Mouse (Mus musculus) frontal cortex, postnatal 36 days (tissue): ENCODE measurements around the gene Rbbp8nl.

Source experiments
- DNase-seq, 2 experiments: peaks; one replicate each; pipeline ENCODE4 v3.0.0; 2022; ENCODE audit warnings: low spot score in 2 of 2

The Rbbp8nl gene

DNA sequence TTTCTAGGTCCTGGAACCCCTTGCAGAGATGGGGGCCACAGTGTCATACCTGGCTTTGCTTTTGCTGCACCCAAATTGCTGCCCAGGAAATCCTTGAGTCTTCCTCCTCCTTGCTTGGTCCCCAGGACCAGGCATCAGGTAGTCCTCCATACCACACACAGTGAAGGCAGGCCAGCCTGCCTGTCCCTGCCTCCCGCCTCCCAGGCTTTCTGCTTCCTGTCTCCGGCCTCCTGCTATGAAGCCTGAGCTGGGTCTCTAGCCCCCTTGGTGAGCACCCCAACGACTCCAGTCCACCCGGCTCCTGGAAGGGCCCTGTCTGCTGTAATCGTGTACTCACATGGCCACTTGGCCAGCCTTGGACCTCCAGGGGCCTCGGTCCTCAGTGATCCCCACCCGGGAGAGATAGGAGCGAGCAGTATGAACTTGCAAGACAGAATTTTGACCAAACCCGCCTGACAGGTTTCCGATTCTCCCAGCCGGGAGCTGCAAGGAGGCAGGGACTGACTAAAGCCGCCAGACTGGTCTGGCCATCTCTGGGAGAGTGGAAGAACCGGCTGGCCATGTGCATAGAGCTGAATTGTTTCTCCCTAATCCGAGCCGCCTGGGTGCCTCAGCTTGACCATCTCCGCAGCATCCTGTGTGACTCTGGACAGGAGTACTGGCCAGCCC lies at the start of gene Rbbp8nl:
Rbbp8nl (minus strand) TSS at position 440 of the 669 bp plus-strand sequence.
- DNase-seq: no peak

DNA sequence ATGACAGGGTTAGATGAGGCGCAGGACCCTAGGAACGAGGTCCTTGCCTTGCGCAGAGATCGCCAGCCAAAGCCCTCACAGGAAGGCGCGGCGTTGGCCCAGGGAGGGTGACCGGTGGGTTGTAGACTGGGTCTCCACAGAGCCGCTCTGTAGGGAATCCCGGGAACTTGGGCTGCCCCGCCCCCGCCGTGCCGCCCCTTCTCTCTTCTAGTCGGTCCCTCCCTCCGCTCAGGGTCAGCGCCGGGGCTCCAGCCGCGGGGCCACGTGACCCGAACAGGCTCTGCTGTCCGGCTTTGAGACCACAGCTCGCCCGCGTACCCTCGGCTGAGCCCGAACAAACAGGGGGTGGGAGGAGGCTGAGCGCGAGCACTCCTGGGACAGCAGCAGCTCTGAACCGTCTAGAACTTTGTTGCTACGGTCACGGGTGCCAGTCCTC lies 44.9 kb upstream of the Rbbp8nl start, which contains the start of gene Gata5:
Gata5 (minus strand) TSS at position 149 of the 436 bp plus-strand sequence.
- no peak for DNase-seq

DNA sequence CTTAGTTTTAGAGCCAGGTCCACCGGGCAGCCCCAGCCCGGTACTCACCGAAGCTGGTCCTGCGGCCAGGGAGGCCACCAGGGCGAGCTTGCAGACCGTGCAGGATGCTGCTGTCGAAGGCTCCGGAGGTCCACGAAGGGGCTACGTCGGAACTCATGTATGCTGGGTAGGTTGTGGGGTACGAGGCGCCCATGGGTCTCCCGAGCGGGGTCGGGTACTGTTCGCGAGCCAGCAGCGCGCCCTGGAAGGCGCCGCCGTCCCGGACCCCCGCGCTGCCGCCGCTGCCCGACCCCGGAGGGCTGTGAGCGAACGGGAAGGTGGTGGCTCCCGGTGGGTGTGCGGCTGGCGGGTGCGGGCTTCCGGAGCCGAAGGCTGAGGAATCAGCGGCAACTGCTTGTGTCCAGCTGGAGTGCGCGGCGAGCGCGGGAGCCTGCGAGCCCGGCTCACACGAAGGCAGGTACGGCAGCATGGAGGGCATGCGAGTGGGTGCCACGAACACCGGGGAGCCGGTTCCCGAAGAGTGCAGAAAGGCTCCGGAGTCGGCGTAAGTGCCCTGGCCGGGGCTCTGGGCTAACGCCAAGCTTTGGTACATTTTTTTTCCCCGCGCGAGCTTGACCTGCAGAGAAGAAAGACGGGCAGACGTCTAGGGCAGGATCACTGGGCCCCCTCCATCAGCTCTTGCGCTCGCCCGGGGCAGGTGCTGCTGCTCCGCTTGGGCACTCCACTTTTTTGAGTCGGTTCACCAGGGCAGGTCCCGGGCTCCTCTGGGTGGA lies 44.3 kb upstream of the Rbbp8nl start:
- no peak for DNase-seq

DNA sequence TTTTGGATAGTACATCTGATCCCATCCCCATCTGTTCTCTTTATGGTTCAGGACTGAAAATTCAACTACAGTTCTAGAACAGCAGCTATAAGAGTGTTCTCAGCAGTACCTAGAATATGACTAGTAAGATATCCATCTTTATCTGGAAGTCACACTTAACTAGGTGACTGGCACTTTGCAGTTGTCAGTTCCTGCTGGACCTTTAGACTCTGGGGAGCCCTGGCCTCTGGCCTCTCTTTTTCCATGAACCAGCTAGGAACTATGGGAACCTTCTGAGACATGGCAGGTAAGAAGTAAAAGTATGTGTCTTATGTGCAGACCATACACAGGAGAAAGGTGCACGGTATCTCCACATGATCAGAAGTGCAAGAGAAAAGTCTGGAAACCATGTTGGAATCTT lies 39.8 kb upstream of the Rbbp8nl start:
- no peak for DNase-seq

DNA sequence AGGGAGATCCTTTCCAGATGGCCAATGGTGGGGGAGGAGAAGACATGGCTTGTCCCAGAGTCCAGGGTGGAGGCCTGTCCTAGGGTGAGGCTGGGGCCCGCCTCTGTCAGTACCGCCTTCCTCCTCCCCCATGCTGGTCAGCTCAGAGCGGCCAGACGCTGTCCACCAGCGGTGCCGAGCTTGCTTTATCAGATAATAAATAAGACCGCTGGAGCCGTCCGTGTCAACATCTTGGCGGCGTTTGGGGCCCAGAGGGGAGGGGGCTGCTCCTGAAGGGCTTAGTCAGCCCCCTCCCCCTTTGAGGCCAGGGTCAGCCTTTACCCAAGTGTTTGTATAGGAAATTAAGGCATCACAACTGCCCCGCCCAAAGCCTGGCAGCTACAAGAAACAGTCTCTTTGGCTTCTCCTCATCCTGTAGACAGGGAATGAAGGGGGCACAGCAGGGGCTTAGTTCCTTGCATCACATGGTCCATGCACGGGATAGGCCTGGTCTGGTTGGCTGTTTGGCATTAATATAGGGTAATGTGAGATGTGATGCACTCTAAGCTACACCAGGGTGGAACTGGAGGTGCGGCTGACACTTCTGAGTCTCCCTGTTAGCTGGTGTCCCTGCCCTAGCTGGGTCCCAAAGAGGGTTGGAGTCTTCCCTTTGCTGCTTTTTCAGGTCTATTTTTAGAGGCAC lies 33.1 kb upstream of the Rbbp8nl start:
- DNase-seq: no peak

DNA sequence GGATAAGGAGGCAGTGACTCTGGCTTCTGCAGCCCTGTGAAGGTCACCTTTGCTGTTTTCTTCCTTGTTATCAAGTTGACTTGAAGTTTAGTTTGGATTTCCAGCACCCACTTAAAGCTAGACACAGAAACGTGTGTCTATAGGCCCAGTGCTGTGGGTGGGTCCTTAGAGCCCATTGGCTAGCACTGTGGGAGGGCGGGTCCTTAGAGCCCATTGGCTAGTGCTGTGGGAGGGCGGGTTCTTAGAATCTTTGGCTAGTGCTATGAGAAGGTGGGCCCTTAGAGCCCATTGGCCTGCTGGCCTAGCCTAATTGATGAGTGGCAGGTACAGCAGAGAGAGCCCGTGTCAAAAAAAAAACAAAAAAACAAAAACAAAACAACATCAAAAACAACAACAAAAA lies 30.5 kb upstream of the Rbbp8nl start:
- no peak for DNase-seq

DNA sequence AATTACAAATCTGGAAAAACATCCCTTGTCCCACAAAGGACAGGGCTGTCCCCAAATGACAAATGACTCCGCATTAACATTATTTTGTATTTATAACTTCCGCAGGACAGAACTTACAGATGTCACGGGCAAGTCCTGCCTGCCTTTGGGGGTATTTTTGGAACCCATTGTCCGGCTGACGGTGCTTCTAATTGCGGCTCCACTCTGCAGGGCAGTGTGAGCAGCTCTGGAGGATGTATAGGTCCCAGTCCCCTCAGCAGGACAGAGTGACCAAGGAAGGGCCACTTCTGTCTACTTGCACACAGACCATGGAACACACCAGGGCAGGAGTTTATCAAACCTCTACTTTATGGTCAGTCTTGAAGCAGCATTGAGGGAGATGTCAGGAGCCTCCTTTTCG lies 27.9 kb upstream of the Rbbp8nl start:
- DNase-seq: no peak

DNA sequence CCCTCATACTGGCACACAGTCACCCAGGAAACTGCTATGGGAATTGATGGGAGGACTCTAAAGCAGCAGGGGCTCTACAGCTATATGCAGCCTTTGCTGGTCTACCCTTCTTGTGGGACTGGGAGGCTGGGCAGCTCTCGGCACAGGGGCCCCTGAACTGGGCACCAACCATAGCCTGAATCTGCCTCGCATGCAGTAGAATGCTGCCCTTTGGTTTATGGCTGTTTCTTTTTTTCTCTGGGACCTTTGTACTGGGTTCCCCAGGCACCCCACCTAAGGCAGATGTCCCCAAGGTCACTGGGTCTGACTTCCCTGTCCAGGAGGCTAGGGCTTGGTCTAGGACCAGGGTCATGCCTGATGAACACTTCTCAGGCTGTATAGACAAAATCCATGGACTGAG lies 24.6 kb upstream of the Rbbp8nl start:
- no peak for DNase-seq

DNA sequence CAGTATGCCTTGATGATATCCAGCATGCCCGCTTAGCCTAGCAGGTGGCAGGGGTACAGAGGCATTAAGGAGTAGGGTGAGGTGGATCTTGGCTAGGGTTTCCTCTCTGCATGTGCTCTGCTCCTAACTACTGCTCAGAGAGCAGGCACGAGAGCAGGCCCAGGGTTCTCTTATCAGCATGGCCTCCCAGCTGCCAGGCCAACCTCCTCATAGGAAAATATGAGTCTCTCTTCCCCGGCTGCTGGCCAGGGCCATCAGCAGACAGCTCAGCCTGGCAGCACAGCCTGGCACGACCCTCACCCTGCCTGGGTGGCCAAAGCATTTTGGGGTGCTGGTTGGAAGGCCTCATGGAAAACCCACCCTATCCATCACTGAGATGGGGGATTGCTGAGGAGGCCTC lies 21.5 kb upstream of the Rbbp8nl start:
- DNase-seq: no peak

DNA sequence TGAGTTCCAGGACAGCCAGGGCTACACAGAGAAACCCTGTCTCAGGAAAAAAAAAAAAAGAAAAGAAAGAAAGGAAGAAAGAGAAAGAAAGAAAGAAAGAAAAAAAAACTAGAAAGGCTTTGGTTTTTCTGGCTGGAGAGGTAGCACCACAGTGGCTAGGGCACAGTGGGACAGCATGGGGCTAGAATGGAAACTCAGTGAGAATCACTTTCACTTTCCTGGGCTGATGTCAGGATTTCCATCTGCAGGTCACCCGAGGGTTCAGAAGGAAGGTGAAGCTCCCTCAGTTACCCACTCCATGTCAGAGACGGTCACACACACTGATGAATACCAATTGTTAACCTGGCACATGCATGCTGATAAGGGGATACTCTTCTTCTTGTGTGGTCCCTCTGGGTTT lies 18.0 kb upstream of the Rbbp8nl start:
- DNase-seq: no peak

DNA sequence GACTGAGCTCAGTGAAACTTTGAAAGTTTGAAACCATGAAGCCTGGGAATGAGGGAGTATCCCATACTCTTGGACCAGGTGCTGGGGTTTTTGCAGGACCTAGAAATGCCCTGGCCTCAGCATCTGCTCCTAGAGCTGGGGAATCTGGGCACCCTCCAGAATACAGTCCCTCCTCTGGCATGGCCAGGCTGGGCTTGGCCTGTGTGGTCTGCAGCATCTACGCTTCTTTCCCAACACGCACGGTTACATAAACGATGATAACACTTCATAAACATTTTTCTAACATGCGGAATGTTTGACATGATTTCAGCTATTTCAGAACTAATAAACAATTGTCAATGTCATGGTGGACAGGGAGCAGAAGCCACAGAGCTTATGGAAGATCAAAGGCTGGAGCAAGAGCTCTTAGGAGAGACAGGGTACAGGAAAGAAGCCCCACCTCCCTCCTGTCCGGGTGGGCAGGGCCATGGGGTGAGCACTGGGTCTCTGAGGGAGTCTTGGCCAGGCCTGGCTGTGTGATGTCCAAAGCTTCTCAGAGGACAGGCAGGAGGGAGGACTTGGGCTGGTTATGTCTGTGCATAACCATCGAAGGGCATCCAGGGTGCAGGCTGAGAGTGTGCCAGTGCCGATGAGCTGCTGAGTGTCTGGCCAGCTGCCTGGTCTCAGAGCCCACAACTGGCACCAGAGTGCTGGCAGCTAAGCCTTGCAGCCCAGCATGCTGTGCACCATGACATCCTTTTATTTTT lies 16.9 kb upstream of the Rbbp8nl start:
- DNase-seq: no peak

DNA sequence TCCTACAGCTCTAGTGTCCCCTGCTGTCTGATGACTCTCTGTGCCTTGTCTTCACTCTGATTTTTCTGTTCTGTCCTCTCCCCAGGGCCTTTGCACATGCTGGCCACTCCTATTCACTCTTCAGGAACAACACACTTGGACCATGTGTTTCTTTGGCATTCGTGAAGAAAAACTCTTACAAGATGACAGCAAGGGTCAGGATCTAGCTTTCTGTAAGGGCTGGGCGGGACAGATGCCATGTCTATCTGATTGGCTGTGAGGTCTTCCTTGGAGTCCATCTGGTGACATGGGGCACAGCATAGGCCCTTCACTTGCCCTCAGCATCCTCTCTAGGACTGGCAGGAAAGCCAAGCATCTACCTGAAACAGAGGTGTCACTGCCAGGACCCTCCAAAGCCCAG lies 16.3 kb upstream of the Rbbp8nl start:
- DNase-seq: no peak

DNA sequence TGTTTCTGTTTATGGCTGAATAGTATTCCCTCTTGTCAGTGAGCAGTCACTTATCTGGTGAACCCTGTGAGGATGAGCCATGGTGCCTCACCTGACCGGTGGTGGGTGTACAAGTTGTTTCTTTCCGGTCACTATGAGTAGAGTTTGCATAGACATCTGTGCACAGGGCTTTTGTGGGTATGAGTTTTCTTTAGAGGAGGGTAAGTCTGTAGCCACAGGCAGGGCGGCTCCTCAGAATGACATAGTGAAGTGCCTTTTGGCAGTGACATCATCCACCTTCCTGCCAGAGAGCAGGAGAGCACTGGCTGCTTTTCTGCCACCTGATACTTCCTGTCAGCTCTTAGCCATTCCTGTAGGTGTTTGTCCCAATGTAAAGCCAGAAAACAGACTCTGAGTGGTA lies 15.8 kb upstream of the Rbbp8nl start:
- DNase-seq: no peak

DNA sequence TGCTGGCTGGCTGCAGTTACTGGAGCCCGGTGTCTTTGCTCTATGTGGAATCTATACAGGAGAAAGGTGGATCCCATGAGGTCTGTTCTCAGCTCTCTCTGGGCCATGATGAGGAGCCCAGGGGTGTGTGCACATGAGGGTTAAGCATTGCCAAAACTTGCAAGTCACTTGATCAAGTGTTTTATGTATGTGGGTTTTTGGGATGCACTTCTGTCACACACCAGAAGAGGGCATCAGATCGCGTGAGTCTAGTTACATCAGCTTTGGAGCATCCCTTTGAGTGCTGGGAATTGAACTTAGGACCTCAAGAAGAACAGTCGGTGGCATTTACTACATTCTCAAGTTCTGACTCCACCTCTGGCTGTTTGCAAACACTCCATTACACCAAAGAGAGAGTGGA lies 14.9 kb upstream of the Rbbp8nl start:
- DNase-seq: no peak

DNA sequence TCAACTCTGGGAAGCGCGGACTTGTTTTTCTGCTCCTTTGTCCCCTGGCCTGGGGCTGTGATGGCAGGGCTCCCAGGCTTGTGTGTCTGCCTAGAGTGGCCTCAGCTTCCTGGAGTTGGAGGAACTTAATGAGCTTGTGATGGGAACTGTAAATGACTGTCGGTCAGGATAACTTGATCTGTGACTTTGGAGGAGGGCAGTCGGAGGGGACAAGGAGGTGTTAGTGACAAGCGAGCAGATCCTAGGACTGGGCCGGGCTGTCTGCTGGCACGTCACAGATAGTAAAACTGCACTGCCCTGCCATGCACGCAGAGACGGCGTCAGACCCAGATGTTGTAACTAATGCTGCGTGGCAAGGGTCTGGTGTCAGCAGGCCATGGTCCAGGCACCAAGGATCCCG lies 13.8 kb upstream of the Rbbp8nl start:
- no peak for DNase-seq

DNA sequence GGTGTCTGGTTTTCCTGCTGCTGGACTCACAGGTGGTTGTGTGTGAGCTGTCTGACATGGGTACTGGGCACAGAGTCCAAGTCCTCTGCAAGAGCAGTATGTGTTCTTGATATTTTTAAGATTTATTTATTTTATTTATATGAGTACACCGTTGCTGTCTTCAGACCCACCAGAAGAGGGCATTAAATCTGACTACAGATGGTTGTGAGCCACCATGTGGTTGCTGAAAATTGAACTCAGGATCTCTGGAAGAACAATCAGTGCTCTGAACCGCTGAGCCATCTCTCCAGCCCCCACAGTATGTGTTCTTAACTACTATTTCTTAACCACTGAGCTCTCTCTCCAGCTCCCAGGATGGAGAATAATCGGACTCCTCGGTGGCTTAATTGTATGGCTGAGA lies 12.5 kb upstream of the Rbbp8nl start:
- no peak for DNase-seq

DNA sequence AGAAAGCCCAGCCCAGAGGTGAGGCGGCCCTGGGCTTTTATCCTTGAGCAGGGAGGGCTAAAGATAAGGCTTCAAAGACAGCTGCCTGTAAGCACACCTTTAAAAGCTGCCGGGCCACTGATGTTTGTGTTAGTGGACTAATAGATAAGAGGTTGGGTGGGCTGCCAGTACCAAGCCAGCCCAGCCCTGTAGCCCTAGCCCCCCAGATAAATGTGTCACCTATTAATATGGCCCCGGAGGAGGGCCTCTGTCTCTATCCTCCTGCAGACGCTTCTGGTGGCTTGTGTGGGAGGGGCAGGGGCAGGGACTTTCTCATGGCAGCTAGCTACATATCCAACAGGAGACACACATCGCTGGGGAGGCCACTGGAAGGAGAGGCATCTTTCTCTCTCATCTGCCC lies 11.1 kb upstream of the Rbbp8nl start:
- no peak for DNase-seq

DNA sequence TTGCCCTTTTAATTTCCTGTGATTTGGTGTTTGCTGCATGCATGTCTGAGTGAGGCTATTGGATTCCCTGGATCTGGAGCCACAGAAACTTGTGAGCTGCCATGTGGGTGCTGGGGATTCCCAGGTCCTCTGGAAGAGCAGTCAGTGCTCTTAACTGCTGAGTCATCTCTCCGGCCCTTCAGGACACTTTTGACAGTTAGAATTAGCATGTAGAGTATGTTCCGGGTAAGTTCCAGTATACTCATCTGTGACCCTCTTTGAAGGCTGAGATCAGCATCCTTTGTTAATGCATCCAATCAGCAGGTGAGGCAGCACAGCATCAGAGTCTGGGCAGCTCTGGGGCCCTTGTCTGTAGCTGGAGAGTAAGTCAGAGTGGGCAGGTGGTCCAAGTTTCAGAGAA lies 10.6 kb upstream of the Rbbp8nl start:
- DNase-seq: no peak

DNA sequence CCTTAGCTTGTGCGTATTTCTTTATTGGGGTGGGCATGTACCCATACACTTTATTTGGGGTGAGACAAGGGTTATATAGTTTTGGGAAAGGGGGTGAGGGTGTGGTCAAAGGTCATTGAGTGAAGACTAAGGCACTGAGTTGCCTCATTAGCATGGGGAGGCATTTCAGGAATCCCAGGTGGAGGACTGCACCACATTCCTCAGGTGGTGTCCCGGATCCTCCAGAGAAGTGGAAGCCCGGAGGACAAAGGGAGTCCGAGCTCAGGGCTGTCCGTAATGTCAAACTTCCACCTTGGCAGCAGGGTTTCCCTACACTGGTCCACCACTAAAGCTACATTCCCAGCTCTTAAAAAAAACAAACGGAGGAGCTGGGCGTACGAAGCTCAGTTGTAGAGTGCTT lies 3.2 kb upstream of the Rbbp8nl start:
- DNase-seq: no peak

DNA sequence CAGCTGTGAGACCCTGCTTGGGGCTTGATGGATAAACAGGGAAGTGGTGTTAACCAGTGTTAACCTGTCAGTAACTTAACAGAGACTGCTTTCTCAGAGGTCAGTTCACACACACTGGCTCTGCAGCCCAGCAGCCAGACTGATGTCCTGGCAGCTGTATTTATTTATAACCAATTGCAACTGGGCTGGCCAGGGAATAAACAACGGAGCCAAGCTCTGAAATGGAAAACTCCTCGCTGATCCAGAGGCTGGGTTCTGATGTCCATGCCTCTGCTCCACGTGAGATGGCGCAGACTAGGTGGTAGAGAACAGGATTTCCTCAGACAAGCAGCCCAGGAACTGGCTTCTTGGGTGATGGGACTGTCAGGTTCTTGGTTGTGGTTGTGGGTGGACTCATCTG lies 2.3 kb upstream of the Rbbp8nl start:
- DNase-seq: no peak

DNA sequence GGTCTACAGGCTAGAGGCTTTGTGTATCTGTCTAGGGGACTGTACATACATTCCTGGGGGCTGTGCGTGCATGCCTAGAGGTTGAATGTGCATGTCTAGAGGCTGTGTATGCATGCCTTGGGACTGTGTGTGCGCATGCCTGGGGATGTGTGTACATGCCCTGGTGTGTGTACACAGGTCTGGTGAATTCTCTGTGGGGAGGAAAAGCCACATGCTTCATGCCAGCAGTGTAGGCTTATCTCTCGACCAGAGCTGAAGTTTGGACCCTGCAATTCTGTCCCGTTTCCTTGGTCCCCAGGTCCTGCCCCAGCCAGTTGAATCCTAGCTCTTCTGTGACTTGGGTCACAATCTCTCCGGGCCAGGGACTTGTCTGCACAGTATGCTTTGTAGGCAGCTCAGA lies 1.9 kb upstream of the Rbbp8nl start:
- DNase-seq: no peak

DNA sequence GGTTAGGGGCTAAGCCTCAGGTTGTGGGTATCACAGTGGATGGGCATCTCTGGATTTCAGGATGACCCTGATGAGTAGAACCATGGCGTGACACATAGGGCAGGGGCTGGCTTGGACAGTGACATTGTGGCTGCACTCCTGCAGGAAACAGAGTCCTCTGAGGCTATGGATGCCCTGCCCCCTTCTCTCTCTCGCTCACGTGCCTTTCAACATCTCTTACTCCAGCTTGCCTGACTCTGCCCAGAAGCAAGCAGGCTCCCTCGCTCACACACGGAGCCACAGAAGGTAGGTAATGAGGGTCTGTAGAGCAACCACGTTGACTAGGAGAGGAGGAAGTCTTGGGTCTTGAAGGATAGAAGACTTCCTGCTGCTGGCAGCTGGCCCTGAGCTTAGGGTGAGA lies 824 bp upstream of the Rbbp8nl start:
- no peak for DNase-seq
